Mouse (Mus musculus) C2C12 (cell line): Measurements from ENCODE around the gene Nol9. TPM values are rescaled to one million over a fixed set of nuclear protein-coding genes. Genes with fewer than 3 reads are reported as not detected.

Experiments used
- H3K27me3 ChIP-seq: one replicate; pipeline ENCODE4 v1.6.1; 2011; ENCODE audit not compliant: control insufficient read depth, insufficient read depth, insufficient read length
- H3K36me3 ChIP-seq: one replicate; pipeline ENCODE4 v1.6.1; 2011; ENCODE audit not compliant: control insufficient read depth, insufficient read depth
- H3K4me3 ChIP-seq: one replicate; pipeline ENCODE4 v1.5.1; 2011; ENCODE audit warnings: mild to moderate bottlenecking, control low read depth; ENCODE audit not compliant: poor library complexity, insufficient read depth, severe bottlenecking
- H3K79me2 ChIP-seq: one replicate; pipeline ENCODE4 v1.6.1; 2011; ENCODE audit not compliant: control insufficient read depth, insufficient read depth
- H3K79me3 ChIP-seq: one replicate; pipeline ENCODE4 v1.6.1; 2011; ENCODE audit warnings: low read depth, control low read depth
- H3ac ChIP-seq: one replicate; pipeline ENCODE3; 2011; ENCODE audit warnings: low read depth; ENCODE audit not compliant: control insufficient read depth, insufficient read length
- CEBPB ChIP-seq: IDR thresholded peaks from one replicate; pipeline ENCODE4 v1.6.1; 2011; ENCODE audit warnings: low read depth, mild to moderate bottlenecking, control low read depth, moderate library complexity
- CTCF ChIP-seq: IDR thresholded peaks from one replicate; pipeline ENCODE4 v1.5.1; 2011; ENCODE audit not compliant: control insufficient read depth, insufficient read depth, insufficient read length
- FOSL1 ChIP-seq: IDR thresholded peaks from one replicate; pipeline ENCODE4 v1.8.0; 2011; ENCODE audit warnings: mild to moderate bottlenecking, low read length; ENCODE audit not compliant: poor library complexity, insufficient read depth, severe bottlenecking
- MAX ChIP-seq: IDR thresholded peaks from one replicate; pipeline ENCODE4 v1.6.1; 2011; ENCODE audit warnings: mild to moderate bottlenecking, control low read depth
- MYOD1 ChIP-seq: IDR thresholded peaks from one replicate; pipeline ENCODE4 v1.6.1; 2011; ENCODE audit warnings: low read depth; ENCODE audit not compliant: control insufficient read depth, insufficient read length
- MYOG ChIP-seq: IDR thresholded peaks from one replicate; pipeline ENCODE4 v1.6.1; 2011; ENCODE audit not compliant: control insufficient read depth, insufficient read length; ENCODE audit errors: extremely low read depth
- USF1 ChIP-seq: IDR thresholded peaks from one replicate; pipeline ENCODE4 v1.6.1; 2011; ENCODE audit warnings: low read depth, mild to moderate bottlenecking, control low read depth, moderate library complexity
- polyA plus RNA-seq: library from polyadenylated mRNA; unstranded; fragments of >200 nt; fragmentation: generic; extraction: Trizol; gene quantifications from one replicate; pipeline ENCODE4 v1.2.1, GENCODE M21; 2012; ENCODE audit warnings: missing spikeins

The Nol9 gene
- polyA plus RNA-seq, 1 experiment, result 39.7 TPM

- Histone ChIP-seq H3ac (no peak overlapping the region), H3K27me3 (no peaks in the 10 kb centered on the region), H3K79me2 (peaks cover 67% of the 10 kb centered on the region), H3K4me3 (no peak overlapping the region), H3K79me3 (peaks cover 54% of the 10 kb centered on the region), H3K36me3 (peaks cover 59% of the 10 kb centered on the region)
- no peak for TF ChIP-seq CEBPB
- TF ChIP-seq CTCF, result no peak
- TF ChIP-seq USF1, result no peak
- no peak for TF ChIP-seq FOSL1
- no peak for TF ChIP-seq MAX
- TF ChIP-seq MYOG, result no peak
- TF ChIP-seq MYOD1, result no peak
These were observed 3.0 kb downstream of the Nol9 start for GRCm38 (mm10) chr4:152041924-152042641.

GRCm38 (mm10) chr4:152043171-152043570 lies 4.0 kb downstream of the Nol9 start:
- Histone ChIP-seq H3K79me2 (peaks cover 78% of the 10 kb centered on the region), H3K79me3 (peaks cover 61% of the 10 kb centered on the region), H3ac (no peak overlapping the region), H3K27me3 (no peaks in the 10 kb centered on the region), H3K4me3 (no peak overlapping the region), H3K36me3 (peaks cover 69% of the 10 kb centered on the region)
- TF ChIP-seq USF1 (no peak), MYOD1 (no peak), CEBPB (no peak), FOSL1 (no peak), CTCF (no peak), MYOG (no peak), MAX (no peak)

- Histone ChIP-seq H3K36me3 (peaks cover 82% of the 10 kb centered on the region), H3K4me3 (no peak overlapping the region), H3K79me3 (peaks cover 60% of the 10 kb centered on the region), H3K27me3 (no peaks in the 10 kb centered on the region), H3K79me2 (peaks cover 75% of the 10 kb centered on the region), H3ac (no peak overlapping the region)
- no peak for TF ChIP-seq FOSL1
- TF ChIP-seq MYOG, result no peak
These were observed 5.5 kb downstream of the Nol9 start for GRCm38 (mm10) chr4:152044609-152045008.

GRCm38 (mm10) chr4:152062390-152063110 lies 23.4 kb downstream of the Nol9 start:
- Histone ChIP-seq H3K79me3 (no peaks in the 10 kb centered on the region), H3K36me3 (peaks cover 22% of the 10 kb centered on the region), H3ac (no peak overlapping the region), H3K27me3 (no peaks in the 10 kb centered on the region), H3K79me2 (no peaks in the 10 kb centered on the region), H3K4me3 (no peak overlapping the region)
- TF ChIP-seq USF1 (no peak), CEBPB (no peak), MAX (no peak), MYOG (no peak), CTCF (no peak)

GRCm38 (mm10) chr4:152067280-152067679 lies 28.2 kb downstream of the Nol9 start:
- Histone ChIP-seq H3K36me3 (no peaks in the 10 kb centered on the region), H3ac (no peak overlapping the region), H3K4me3 (no peak overlapping the region), H3K27me3 (no peaks in the 10 kb centered on the region), H3K79me3 (no peaks in the 10 kb centered on the region), H3K79me2 (no peaks in the 10 kb centered on the region)
- no peak for TF ChIP-seq MYOG
- TF ChIP-seq CEBPB, result no peak
- no peak for TF ChIP-seq MAX

GRCm38 (mm10) chr4:152068166-152068724 lies 29.1 kb downstream of the Nol9 start:
- no peak overlapping the region for H3ac ChIP-seq
- no peaks in the 10 kb centered on the region for H3K27me3 ChIP-seq
- no peaks in the 10 kb centered on the region for H3K79me3 ChIP-seq
- no peaks in the 10 kb centered on the region for H3K79me2 ChIP-seq
- no peak for TF ChIP-seq MAX
- TF ChIP-seq FOSL1, result no peak
- TF ChIP-seq MYOG, result no peak
- no peak for TF ChIP-seq CEBPB
- TF ChIP-seq MYOD1, result no peak
- no peak for TF ChIP-seq CTCF
- TF ChIP-seq USF1, result no peak
- H3K36me3 ChIP-seq, result no peaks in the 10 kb centered on the region
- H3K4me3 ChIP-seq, result no peak overlapping the region
